Mouse (Mus musculus) forebrain, embryonic 16.5 days (tissue): ENCODE data around the gene Skil. TPM values are rescaled to one million over a fixed set of nuclear protein-coding genes. Genes with fewer than 3 reads are reported as not detected.

Source experiments
- ATAC-seq: fragments of 200-750 bp; cut with Nextera tagmentation; 2 replicates; pipeline ENCODE4 v1.8.0; 2017; ENCODE audit warnings: mild to moderate bottlenecking, moderate library complexity
- H3K27ac ChIP-seq: fragments of 300-500 bp; sonication (generic); 2 replicates; pipeline ENCODE4 v1.5.1; 2014; ENCODE audit warnings: low read length, control low read depth
- H3K27me3 ChIP-seq: fragments of 300-500 bp; sonication (generic); replicated peaks from 2 replicates; pipeline ENCODE4 v1.6.1; 2014; ENCODE audit warnings: low read length; ENCODE audit not compliant: control insufficient read depth, insufficient read depth
- H3K36me3 ChIP-seq: fragments of 300-500 bp; sonication (generic); 2 replicates; pipeline ENCODE4 v1.6.1; 2014; ENCODE audit not compliant: control insufficient read depth, insufficient read depth
- H3K4me1 ChIP-seq: fragments of 300-500 bp; sonication (generic); replicated peaks from 2 replicates; pipeline ENCODE4 v1.6.1; 2014; ENCODE audit warnings: low read length; ENCODE audit not compliant: control insufficient read depth, insufficient read depth
- H3K4me2 ChIP-seq: fragments of 300-500 bp; sonication (generic); 2 replicates; pipeline ENCODE4 v1.6.1; 2014; ENCODE audit warnings: mild to moderate bottlenecking, low read length, control low read depth
- H3K4me3 ChIP-seq: fragments of 300-500 bp; sonication (generic); replicated peaks from 2 replicates; pipeline ENCODE4 v1.5.1; 2014; ENCODE audit warnings: mild to moderate bottlenecking, low read length, control low read depth
- H3K9ac ChIP-seq: fragments of 300-500 bp; sonication (generic); replicated peaks from 2 replicates; pipeline ENCODE4 v1.6.1; 2014; ENCODE audit warnings: low read depth, low read length, control low read depth
- H3K9me3 ChIP-seq: fragments of 300-500 bp; sonication (generic); 2 replicates; pipeline ENCODE4 v1.6.1; 2016; ENCODE audit warnings: low read length; ENCODE audit not compliant: control insufficient read depth
- whole genome bisulfite sequencing: fragments of 180-500 bp; shearing (Covaris S2); extraction: QIAGEN DNeasy Blood & Tissue Kit; methylation state at CpG from one replicate; pipeline ENCODE4 v1.1.7; 2014; 5-methylcytosine and 5-hydroxymethylcytosine counted together
- polyA plus RNA-seq: library from polyadenylated mRNA; unstranded; fragments of >200 nt; fragmentation: Nextera tagmentation; extraction: Ambion mirVana; gene quantifications from 2 replicates; pipeline ENCODE4 v1.2.1, GENCODE M21; 2015

The Skil gene
- polyA plus RNA-seq, 1 experiment from 2014 or later, result 30.8 TPM

- no peaks in the 10 kb centered on the region for H3K9me3 ChIP-seq
- 83% methylated on average over 6 of the region's 6 CpGs for WGBS
- no peaks in the 10 kb centered on the region for H3K27me3 ChIP-seq
- H3K4me1 ChIP-seq, result peaks cover 8% of the 10 kb centered on the region
- no peak for ATAC-seq
- H3K9ac ChIP-seq, result no peak overlapping the region
- H3K4me2 ChIP-seq, result no peak overlapping the region
- no peak overlapping the region for H3K4me3 ChIP-seq
- H3K36me3 ChIP-seq, result no peaks in the 10 kb centered on the region
- H3K27ac ChIP-seq, result no peak overlapping the region
Observed at GRCm38 (mm10) chr3:31106597-31106996, 11.7 kb downstream of the Skil start.

GRCm38 (mm10) chr3:31107674-31108073, 12.8 kb downstream of the Skil start:
- ATAC-seq, result no peak; the same call in 1 of the 2 replicates
- Histone ChIP-seq H3K27me3 (no peaks in the 10 kb centered on the region), H3K4me1 (peaks cover 7% of the 10 kb centered on the region), H3K4me3 (no peak overlapping the region), H3K4me2 (no peak overlapping the region), H3K36me3 (no peaks in the 10 kb centered on the region), H3K9me3 (no peaks in the 10 kb centered on the region), H3K9ac (no peak overlapping the region), H3K27ac (no peak overlapping the region)
- 74% methylated on average over 4 of the region's 4 CpGs for WGBS

GRCm38 (mm10) chr3:31109108-31109507, 14.2 kb downstream of the Skil start:
- 67% methylated on average over 3 of the region's 3 CpGs for WGBS
- Histone ChIP-seq H3K27ac (no peak overlapping the region), H3K36me3 (peaks cover 6% of the 10 kb centered on the region), H3K4me2 (no peak overlapping the region), H3K9ac (no peak overlapping the region), H3K27me3 (no peaks in the 10 kb centered on the region), H3K4me1 (peaks cover 7% of the 10 kb centered on the region), H3K4me3 (no peak overlapping the region), H3K9me3 (no peaks in the 10 kb centered on the region)
- peak; percentile 90 for ATAC-seq

- Histone ChIP-seq H3K27me3 (no peaks in the 10 kb centered on the region), H3K9ac (no peak overlapping the region), H3K4me2 (no peak overlapping the region), H3K4me1 (no peaks in the 10 kb centered on the region), H3K9me3 (no peaks in the 10 kb centered on the region), H3K36me3 (0 out of 2 replicates have a peak, but pooled peaks cover 6% of the 10 kb centered on the region), H3K4me3 (no peak overlapping the region), H3K27ac (no peak overlapping the region)
- 87% methylated on average over 4 of the region's 4 CpGs for WGBS
- ATAC-seq, result no peak
Observed at GRCm38 (mm10) chr3:31123098-31123497, 28.2 kb downstream of the Skil start.

GRCm38 (mm10) chr3:31126303-31126702, 31.4 kb downstream of the Skil start:
- Histone ChIP-seq H3K9ac (no peak overlapping the region), H3K27me3 (no peaks in the 10 kb centered on the region), H3K27ac (no peak overlapping the region), H3K4me1 (no peaks in the 10 kb centered on the region), H3K4me2 (no peak overlapping the region), H3K9me3 (no peaks in the 10 kb centered on the region), H3K4me3 (no peak overlapping the region), H3K36me3 (0 out of 2 replicates have a peak, but pooled peaks cover under 1% of the 10 kb centered on the region)
- WGBS, result 64% methylated on average over 4 of the region's 4 CpGs
- no peak for ATAC-seq

GRCm38 (mm10) chr3:31126848-31127247, 32.0 kb downstream of the Skil start:
- ATAC-seq, result no peak
- 97% methylated on average over 3 of the region's 3 CpGs for WGBS
- H3K9me3 ChIP-seq, result no peaks in the 10 kb centered on the region
- H3K36me3 ChIP-seq, result no peaks in the 10 kb centered on the region
- H3K27ac ChIP-seq, result no peak overlapping the region
- H3K27me3 ChIP-seq, result no peaks in the 10 kb centered on the region
- H3K9ac ChIP-seq, result no peak overlapping the region
- no peak overlapping the region for H3K4me2 ChIP-seq
- no peak overlapping the region for H3K4me3 ChIP-seq
- H3K4me1 ChIP-seq, result no peaks in the 10 kb centered on the region

GRCm38 (mm10) chr3:31129766-31130165, 34.9 kb downstream of the Skil start:
- H3K27ac ChIP-seq, result no peak overlapping the region
- no peak overlapping the region for H3K4me3 ChIP-seq
- 57% methylated on average over 4 of the region's 4 CpGs for WGBS
- no peak overlapping the region for H3K9ac ChIP-seq
- no peaks in the 10 kb centered on the region for H3K36me3 ChIP-seq
- H3K27me3 ChIP-seq, result no peaks in the 10 kb centered on the region
- no peak for ATAC-seq
- no peaks in the 10 kb centered on the region for H3K4me1 ChIP-seq
- H3K4me2 ChIP-seq, result no peak overlapping the region
- H3K9me3 ChIP-seq, result no peaks in the 10 kb centered on the region

GRCm38 (mm10) chr3:31133664-31134063, 38.8 kb downstream of the Skil start:
- ATAC-seq, result no peak
- Histone ChIP-seq H3K4me2 (no peak overlapping the region), H3K27me3 (no peaks in the 10 kb centered on the region), H3K4me3 (no peak overlapping the region), H3K9ac (no peak overlapping the region), H3K27ac (no peak overlapping the region), H3K36me3 (no peaks in the 10 kb centered on the region), H3K4me1 (no peaks in the 10 kb centered on the region), H3K9me3 (no peaks in the 10 kb centered on the region)
- 75% methylated on average over 5 of the region's 5 CpGs for WGBS

GRCm38 (mm10) chr3:31134246-31134645, 39.4 kb downstream of the Skil start:
- no peaks in the 10 kb centered on the region for H3K27me3 ChIP-seq
- H3K9me3 ChIP-seq, result no peaks in the 10 kb centered on the region
- ATAC-seq, result no peak
- WGBS, result 86% methylated on average over 8 of the region's 8 CpGs
- no peak overlapping the region for H3K4me2 ChIP-seq
- H3K36me3 ChIP-seq, result no peaks in the 10 kb centered on the region
- H3K4me1 ChIP-seq, result no peaks in the 10 kb centered on the region
- no peak overlapping the region for H3K9ac ChIP-seq
- no peak overlapping the region for H3K4me3 ChIP-seq
- H3K27ac ChIP-seq, result no peak overlapping the region

GRCm38 (mm10) chr3:31134696-31135095, 39.8 kb downstream of the Skil start:
- no peaks in the 10 kb centered on the region for H3K4me1 ChIP-seq
- no peak overlapping the region for H3K27ac ChIP-seq
- H3K9ac ChIP-seq, result no peak overlapping the region
- 75% methylated on average over 7 of the region's 7 CpGs for WGBS
- no peak overlapping the region for H3K4me3 ChIP-seq
- no peaks in the 10 kb centered on the region for H3K9me3 ChIP-seq
- no peaks in the 10 kb centered on the region for H3K36me3 ChIP-seq
- H3K4me2 ChIP-seq, result no peak overlapping the region
- ATAC-seq, result no peak
- no peaks in the 10 kb centered on the region for H3K27me3 ChIP-seq
